Mouse (Mus musculus) midbrain, embryonic 14.5 days (tissue): ENCODE data around the gene Mpp6. TPM values are rescaled to one million over a fixed set of nuclear protein-coding genes. Genes with fewer than 3 reads are reported as not detected.

ENCODE experiments used
- ATAC-seq: fragments of 200-750 bp; cut with Nextera tagmentation; 2 replicates; pipeline ENCODE4 v1.8.0; 2017; ENCODE audit warnings: moderate number of reproducible peaks, moderate library complexity; ENCODE audit not compliant: low FRiP score, low TSS enrichment
- DNase-seq: peaks from one replicate; pipeline ENCODE4 v3.0.0-alpha.2; 2015
- H3K27ac ChIP-seq: fragments of 300-500 bp; sonication (generic); replicated peaks from 2 replicates; pipeline ENCODE4 v1.5.1; 2014; ENCODE audit warnings: mild to moderate bottlenecking, low read depth, low read length, moderate library complexity
- H3K27me3 ChIP-seq: fragments of 300-500 bp; sonication (generic); 2 replicates; pipeline ENCODE4 v1.6.1; 2014; ENCODE audit warnings: low read length, control low read depth, mixed read lengths; ENCODE audit not compliant: control insufficient read depth, insufficient read depth
- H3K36me3 ChIP-seq: fragments of 300-500 bp; sonication (generic); 2 replicates; pipeline ENCODE4 v1.6.1; 2014; ENCODE audit warnings: low read length, control low read depth; ENCODE audit not compliant: control insufficient read depth, insufficient read depth
- H3K4me1 ChIP-seq: fragments of 300-500 bp; sonication (generic); 2 replicates; pipeline ENCODE4 v1.6.1; 2014; ENCODE audit warnings: mild to moderate bottlenecking, antibody characterized with exemption, low read length, control low read depth; ENCODE audit not compliant: control insufficient read depth, insufficient read depth
- H3K4me2 ChIP-seq: fragments of 300-500 bp; sonication (generic); 2 replicates; pipeline ENCODE4 v1.6.1; 2014; ENCODE audit warnings: mild to moderate bottlenecking, low read length, moderate library complexity
- H3K4me3 ChIP-seq: fragments of 300-500 bp; sonication (generic); replicated peaks from 2 replicates; pipeline ENCODE4 v1.5.1; 2014; ENCODE audit warnings: low read depth, low read length
- H3K9ac ChIP-seq: fragments of 300-500 bp; sonication (generic); replicated peaks from 2 replicates; pipeline ENCODE4 v1.6.1; 2014; ENCODE audit warnings: mild to moderate bottlenecking, low read length, moderate library complexity
- H3K9me3 ChIP-seq: fragments of 300-500 bp; sonication (generic); 2 replicates; pipeline ENCODE4 v1.6.1; 2016; ENCODE audit warnings: low read length, control low read depth, mixed read lengths; ENCODE audit not compliant: control insufficient read depth
- WGBS: fragments of 180-500 bp; shearing (Covaris S2); extraction: QIAGEN DNeasy Blood & Tissue Kit; methylation state at CpG from one replicate; pipeline ENCODE4 v1.1.7; 2014; 5-methylcytosine and 5-hydroxymethylcytosine counted together
- polyA plus RNA-seq: library from polyadenylated mRNA; unstranded; fragments of >200 nt; fragmentation: Nextera tagmentation; extraction: Ambion mirVana; gene quantifications from 2 replicates; pipeline ENCODE4 v1.2.1, GENCODE M21; 2014

Mpp6 gene
- polyA plus RNA-seq, result 54.2 and 63.1 TPM in 2 replicates

DNA sequence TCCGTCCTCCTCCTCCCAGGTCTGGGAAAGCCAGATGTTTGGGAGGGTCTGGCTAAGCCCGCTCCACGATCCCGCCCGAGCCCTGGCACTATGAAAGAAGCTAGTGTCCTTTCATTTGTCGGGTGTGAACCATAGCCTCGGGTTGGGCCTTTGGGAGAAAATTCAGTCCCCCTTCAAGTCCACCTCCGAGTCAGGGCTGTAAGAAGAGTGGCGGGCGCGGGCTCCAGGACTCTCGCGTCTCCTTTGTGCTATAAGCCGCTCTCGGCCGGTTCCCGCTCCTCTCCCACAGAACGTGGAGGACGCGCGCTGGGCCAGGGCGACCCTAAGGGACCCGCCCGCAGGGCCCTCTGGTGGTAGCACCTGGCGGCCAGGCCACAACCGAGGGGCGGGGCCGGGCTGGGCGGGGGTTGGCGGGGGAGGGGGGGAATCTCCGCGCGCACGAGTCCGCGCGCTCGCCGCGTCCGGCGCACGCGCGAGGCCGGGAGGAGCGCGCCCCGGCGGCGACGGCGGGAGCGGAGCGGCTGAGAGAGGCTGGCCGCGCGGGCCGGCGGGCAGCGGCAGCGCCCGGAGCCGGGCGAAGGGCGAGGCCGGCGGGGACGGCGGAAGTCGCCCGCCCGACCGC, at the start of gene Mpp6:
TSS of gene Mpp6 (plus strand) at position 485 of the 622 bp plus-strand sequence.
- peak; percentile 92 for ATAC-seq

DNA sequence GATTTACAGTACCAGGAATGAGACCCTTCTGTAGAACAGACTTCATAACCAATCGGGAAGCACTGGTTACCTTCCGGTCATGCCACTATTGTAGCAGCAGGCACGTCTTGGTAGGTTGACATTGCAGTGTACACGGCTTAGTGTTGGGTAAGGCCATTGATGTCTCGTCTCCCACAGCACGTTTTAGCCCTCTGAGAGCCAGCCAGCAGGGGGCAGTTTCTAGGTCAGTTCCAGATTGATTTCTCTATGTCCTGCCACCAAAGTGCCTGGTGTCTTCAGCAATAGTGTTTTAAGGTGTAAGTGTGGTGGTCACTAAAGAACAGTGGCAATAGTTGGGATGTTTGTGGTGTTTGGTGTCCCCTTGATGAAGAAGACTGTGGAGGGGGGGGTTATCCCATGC, 43.9 kb upstream of the Mpp6 start:
- Histone ChIP-seq H3K9ac (no peak overlapping the region), H3K27me3 (no peaks in the 10 kb centered on the region), H3K36me3 (no peaks in the 10 kb centered on the region), H3K4me3 (no peak overlapping the region), H3K4me2 (no peak overlapping the region), H3K9me3 (no peaks in the 10 kb centered on the region), H3K27ac (no peak overlapping the region), H3K4me1 (no peaks in the 10 kb centered on the region)
- WGBS, result 87% methylated on average over 6 of the region's 6 CpGs
- no peak for ATAC-seq
- DNase-seq, result no peak

More for the DNA sequence above, at the start of gene Mpp6:
- Histone ChIP-seq H3K27ac (peak within 1 kb of the TSS; percentile 88), H3K4me1 (peaks cover 7% of the 10 kb centered on the region), H3K36me3 (no peaks in the 10 kb centered on the region), H3K9ac (peak within 1 kb of the TSS; percentile 80), H3K9me3 (no peaks in the 10 kb centered on the region), H3K4me2 (peak within 1 kb of the TSS; percentile 85), H3K27me3 (no peaks in the 10 kb centered on the region), H3K4me3 (peak within 1 kb of the TSS; percentile 75)
- under 1% methylated on average over 55 of the region's 74 CpGs for WGBS
- DNase-seq, result peak; percentile 94

DNA sequence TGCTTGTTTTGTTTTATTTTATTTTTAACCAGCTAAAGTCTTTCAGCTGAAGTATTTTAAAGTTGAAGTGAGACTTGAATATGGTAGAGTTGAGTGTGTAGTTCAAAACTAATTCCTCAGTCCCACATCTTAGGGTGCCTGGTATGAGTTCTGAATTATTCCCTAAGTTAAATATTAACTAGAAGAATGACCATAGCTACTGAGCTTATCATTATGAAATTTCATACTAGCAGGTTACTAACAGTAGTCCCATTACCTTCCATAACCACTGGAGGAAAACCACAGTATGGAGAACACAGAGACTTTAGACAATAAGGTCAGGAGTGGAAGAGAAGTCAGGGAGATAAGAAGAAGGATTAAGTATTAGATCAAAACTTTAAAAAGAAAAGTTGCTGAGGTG, 41.6 kb upstream of the Mpp6 start:
- H3K4me1 ChIP-seq, result no peaks in the 10 kb centered on the region
- no peaks in the 10 kb centered on the region for H3K27me3 ChIP-seq
- H3K9me3 ChIP-seq, result no peaks in the 10 kb centered on the region
- no peaks in the 10 kb centered on the region for H3K36me3 ChIP-seq
- no peak for DNase-seq
- ATAC-seq, result no peak
- no peak overlapping the region for H3K27ac ChIP-seq
- H3K4me2 ChIP-seq, result no peak overlapping the region
- H3K9ac ChIP-seq, result no peak overlapping the region
- no peak overlapping the region for H3K4me3 ChIP-seq

DNA sequence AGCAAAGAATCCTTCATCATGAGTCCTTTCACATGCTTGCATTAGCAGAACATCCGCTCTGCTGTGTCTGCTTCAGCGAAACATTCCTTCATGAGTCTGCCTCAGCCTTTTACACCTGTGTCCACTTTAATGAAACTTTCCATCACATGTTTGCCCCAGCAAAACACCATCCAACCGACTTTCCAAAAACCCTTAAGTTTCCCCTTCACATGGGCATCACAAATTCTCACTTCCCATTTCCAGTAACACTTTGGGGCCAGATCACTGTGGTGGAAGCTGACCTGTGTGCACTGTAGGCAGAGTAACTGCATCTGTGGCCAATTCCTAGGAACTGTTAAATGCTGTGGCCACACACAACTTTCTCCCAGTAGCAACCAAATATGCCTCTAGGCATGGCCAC, 34.8 kb upstream of the Mpp6 start:
- 91% methylated on average over 3 of the region's 3 CpGs for WGBS
- Histone ChIP-seq H3K9ac (no peak overlapping the region), H3K27me3 (no peaks in the 10 kb centered on the region), H3K4me2 (no peak overlapping the region), H3K4me1 (no peaks in the 10 kb centered on the region), H3K36me3 (no peaks in the 10 kb centered on the region), H3K4me3 (no peak overlapping the region), H3K27ac (no peak overlapping the region), H3K9me3 (no peaks in the 10 kb centered on the region)
- ATAC-seq, result no peak
- DNase-seq, result no peak

DNA sequence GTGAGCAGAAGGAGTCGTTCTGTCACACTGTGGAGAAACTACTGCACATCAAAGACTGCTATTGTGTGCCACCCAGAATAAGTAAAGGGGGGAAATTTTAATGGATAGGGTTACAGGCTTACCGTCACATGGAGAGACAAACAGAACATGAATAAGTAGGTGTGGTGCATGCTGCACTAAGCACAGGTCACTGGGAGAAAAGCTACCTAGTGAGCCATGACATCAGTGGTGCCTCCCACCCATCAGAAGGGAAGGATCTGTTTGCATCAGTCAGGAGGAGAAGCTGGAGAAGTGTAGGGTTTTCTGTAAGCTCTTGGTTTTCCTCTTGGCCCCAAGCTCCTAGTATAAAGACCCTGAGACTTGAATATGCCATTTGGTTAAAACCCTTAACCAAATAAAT, 33.6 kb upstream of the Mpp6 start:
- DNase-seq, result no peak
- Histone ChIP-seq H3K4me2 (no peak overlapping the region), H3K27me3 (no peaks in the 10 kb centered on the region), H3K27ac (no peak overlapping the region), H3K9ac (no peak overlapping the region), H3K36me3 (no peaks in the 10 kb centered on the region), H3K9me3 (no peaks in the 10 kb centered on the region), H3K4me1 (no peaks in the 10 kb centered on the region), H3K4me3 (no peak overlapping the region)
- no peak for ATAC-seq
- WGBS, result 60% methylated on average over 2 of the region's 2 CpGs

DNA sequence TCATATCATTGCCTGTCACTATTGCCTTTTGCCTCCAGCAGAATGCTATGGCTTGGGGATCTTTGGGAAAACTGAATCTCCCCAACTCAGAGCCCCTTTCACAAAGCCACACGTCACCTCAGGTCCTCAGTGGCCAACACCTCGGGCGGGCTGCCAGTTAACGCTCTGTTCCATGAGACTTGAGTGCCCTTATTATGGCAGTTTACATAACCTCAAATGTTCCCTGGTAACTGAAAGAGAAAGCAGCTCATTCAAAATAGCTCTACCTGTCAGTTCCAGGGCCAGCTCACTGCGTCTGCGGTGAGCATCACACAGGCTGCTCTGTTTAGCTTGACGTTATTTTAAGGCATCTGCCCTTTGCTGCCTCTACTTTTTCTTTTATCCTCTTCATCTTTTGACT, 29.6 kb upstream of the Mpp6 start:
- Histone ChIP-seq H3K4me1 (no peaks in the 10 kb centered on the region), H3K27me3 (no peaks in the 10 kb centered on the region), H3K9ac (no peak overlapping the region), H3K4me3 (no peak overlapping the region), H3K27ac (no peak overlapping the region), H3K4me2 (no peak overlapping the region), H3K9me3 (no peaks in the 10 kb centered on the region), H3K36me3 (no peaks in the 10 kb centered on the region)
- 76% methylated on average over 7 of the region's 7 CpGs for WGBS
- peak; percentile 7 for DNase-seq
- ATAC-seq, result no peak

DNA sequence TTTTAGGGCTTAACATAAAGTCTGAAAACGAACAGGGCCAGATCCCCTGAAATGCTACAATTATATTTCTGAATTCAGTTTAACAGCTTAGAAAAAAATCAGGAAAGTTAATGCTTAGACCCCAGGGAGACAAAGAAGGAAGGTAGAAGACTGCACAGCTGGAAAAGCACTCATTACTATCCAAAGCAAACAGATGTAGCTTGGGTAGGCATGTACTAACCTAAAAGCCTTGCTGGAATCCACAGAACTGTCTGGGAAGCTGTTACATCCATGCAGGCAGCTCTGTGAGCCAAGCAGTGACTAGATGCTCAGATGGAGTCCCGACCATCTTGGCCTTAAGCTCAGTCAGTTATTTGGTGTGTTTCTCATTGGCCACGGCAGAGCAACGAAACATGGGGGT, 24.8 kb upstream of the Mpp6 start:
- Histone ChIP-seq H3K9ac (no peak overlapping the region), H3K4me1 (no peaks in the 10 kb centered on the region), H3K4me2 (no peak overlapping the region), H3K9me3 (no peaks in the 10 kb centered on the region), H3K27ac (no peak overlapping the region), H3K4me3 (no peak overlapping the region), H3K27me3 (no peaks in the 10 kb centered on the region), H3K36me3 (no peaks in the 10 kb centered on the region)
- DNase-seq (no peak), ATAC-seq (no peak)
- WGBS, result 87% methylated on average over 4 of the region's 4 CpGs

DNA sequence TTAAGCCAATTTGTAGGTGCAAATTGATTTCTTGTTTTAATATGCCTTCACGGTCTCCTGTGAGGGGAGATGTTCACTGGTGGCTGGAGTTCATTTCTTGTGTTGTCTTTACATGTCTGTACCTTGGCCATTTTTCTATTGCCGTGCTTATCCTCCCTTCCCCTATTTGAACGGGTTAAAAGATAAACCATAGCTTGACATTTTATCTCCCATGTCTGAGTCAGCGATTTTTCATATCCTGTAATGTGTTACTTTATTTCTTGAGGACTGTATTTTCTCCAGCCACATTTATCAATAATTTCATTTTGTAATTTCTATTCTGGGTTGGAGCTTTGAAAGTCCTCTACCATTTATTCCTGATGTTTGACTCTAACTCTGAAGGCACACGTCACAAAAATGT, 20.7 kb upstream of the Mpp6 start:
- no peak overlapping the region for H3K27ac ChIP-seq
- no peaks in the 10 kb centered on the region for H3K4me1 ChIP-seq
- H3K36me3 ChIP-seq, result no peaks in the 10 kb centered on the region
- DNase-seq (no peak), ATAC-seq (no peak)
- no peaks in the 10 kb centered on the region for H3K27me3 ChIP-seq
- H3K9me3 ChIP-seq, result no peaks in the 10 kb centered on the region; the same call in none of the 2 replicates
- H3K4me2 ChIP-seq, result no peak overlapping the region
- no peak overlapping the region for H3K4me3 ChIP-seq
- H3K9ac ChIP-seq, result no peak overlapping the region
- WGBS, result 89% methylated on average over 5 of the region's 5 CpGs

DNA sequence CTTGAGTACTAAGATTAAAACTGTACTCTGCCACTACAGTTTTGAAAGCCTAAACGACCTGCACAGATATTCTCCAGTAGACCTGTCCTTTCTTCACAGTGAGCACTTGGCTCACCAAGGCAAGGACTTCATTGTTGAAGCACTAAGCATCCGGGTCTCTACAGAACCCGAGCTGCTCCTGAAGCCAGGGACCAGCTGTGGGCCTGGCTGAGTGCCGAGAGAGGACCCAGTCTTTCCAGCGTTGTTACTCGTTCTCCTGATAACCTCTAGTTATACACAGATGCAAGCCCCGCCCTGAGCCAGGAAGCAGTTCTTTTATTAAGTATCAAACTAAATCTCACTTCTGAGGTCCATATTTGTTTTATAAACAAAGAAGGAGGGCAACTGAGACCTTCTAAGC, 19.8 kb upstream of the Mpp6 start:
- 85% methylated on average over 7 of the region's 7 CpGs for WGBS
- H3K9me3 ChIP-seq, result no peaks in the 10 kb centered on the region; the same call in none of the 2 replicates
- no peak for DNase-seq

More for the DNA sequence above, 19.8 kb upstream of the Mpp6 start:
- Histone ChIP-seq H3K36me3 (no peaks in the 10 kb centered on the region), H3K4me3 (no peak overlapping the region), H3K4me2 (no peak overlapping the region), H3K27me3 (no peaks in the 10 kb centered on the region), H3K9ac (no peak overlapping the region), H3K27ac (no peak overlapping the region), H3K4me1 (no peaks in the 10 kb centered on the region)
- no peak for ATAC-seq
